Mouse (Mus musculus): ENCODE results near the gene Mbd3l1.

Mbd3l1 gene

GRCm38 (mm10) chr9:18478168-18478567 is at the start of gene Mbd3l1, which contains the start of gene Zfp558:
Mbd3l1 (plus strand) TSS chr9:18478359.
Zfp558 (minus strand) TSS chr9:18478268.
- TF ChIP-seq GATA4 (IDR thresholded peaks at IDR 0.05; ENCODE audit: insufficient replicate concordance, low read length): no peak

- no peak for TF ChIP-seq GATA4 (IDR thresholded peaks at IDR 0.05; ENCODE audit: insufficient replicate concordance, low read length)
Observed at GRCm38 (mm10) chr9:18430354-18430753, 47.8 kb upstream of the Mbd3l1 start, which contains the start of gene Mbd3l2. Mbd3l2 (plus strand) TSS chr9:18430654.

- no peak for TF ChIP-seq GATA4 (IDR thresholded peaks at IDR 0.05; ENCODE audit: insufficient replicate concordance, low read length)
Observed at GRCm38 (mm10) chr9:18431687-18432086, 46.5 kb upstream of the Mbd3l1 start.

GRCm38 (mm10) chr9:18456520-18456919 is 21.6 kb upstream of the Mbd3l1 start:
- TF ChIP-seq GATA4 (IDR thresholded peaks at IDR 0.05; ENCODE audit: insufficient replicate concordance, low read length): no peak

GRCm38 (mm10) chr9:18467350-18467749 is 10.8 kb upstream of the Mbd3l1 start:
- TF ChIP-seq GATA4 (IDR thresholded peaks at IDR 0.05; ENCODE audit: insufficient replicate concordance, low read length): no peak

GRCm38 (mm10) chr9:18468005-18468404 is 10.2 kb upstream of the Mbd3l1 start:
- TF ChIP-seq GATA4 (IDR thresholded peaks at IDR 0.05; ENCODE audit: insufficient replicate concordance, low read length): no peak

GRCm38 (mm10) chr9:18473324-18474128 is 4.6 kb upstream of the Mbd3l1 start:
- TF ChIP-seq GATA4 (IDR thresholded peaks at IDR 0.05; ENCODE audit: insufficient replicate concordance, low read length): peak; percentile 64; the same call in 1 of the 2 replicates

GRCm38 (mm10) chr9:18508098-18508497 is 29.9 kb downstream of the Mbd3l1 start:
- no peak for TF ChIP-seq GATA4 (IDR thresholded peaks at IDR 0.05; ENCODE audit: insufficient replicate concordance, low read length)

Data from liver, adult (tissue).